Mouse (Mus musculus) small intestine, adult 2 months (tissue): ENCODE data around the gene Ass1.

ENCODE experiments used
- CTCF ChIP-seq: fragments of 200-500 bp; IDR thresholded peaks from 2 replicates; pipeline ENCODE4 v1.5.1; 2012; ENCODE audit warnings: low read depth, mild to moderate bottlenecking, control low read depth, inconsistent platforms, low read length, moderate library complexity, mixed read lengths; ENCODE audit not compliant: insufficient replicate concordance, insufficient read length; ENCODE audit errors: extremely low read depth
- POLR2A ChIP-seq: fragments of 200-500 bp; IDR thresholded peaks from 2 replicates; pipeline ENCODE4 v1.6.1; 2012; ENCODE audit warnings: low read depth, mild to moderate bottlenecking, control low read depth, inconsistent platforms, low read length, moderate library complexity

DNA sequence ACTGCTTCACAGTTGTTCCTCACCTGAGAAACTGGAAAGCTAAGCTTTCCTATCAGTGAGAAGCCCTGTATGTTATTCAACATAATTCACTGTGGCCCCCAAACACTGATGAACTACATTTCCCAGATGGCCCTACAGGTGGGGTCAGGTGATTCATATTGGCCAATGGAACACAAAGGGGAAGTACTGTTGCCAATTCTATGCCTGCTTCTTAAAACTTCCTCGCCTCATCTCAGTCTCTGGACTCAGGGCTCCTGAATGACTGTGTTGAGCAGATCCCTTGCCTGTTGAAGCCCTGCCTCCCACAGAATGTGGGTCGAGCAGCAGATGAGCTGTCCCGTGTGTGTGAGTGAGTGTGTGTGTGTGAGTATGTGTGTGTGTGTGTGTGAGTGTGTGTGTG, 80.5 kb downstream of the Ass1 start:
- TF ChIP-seq CTCF = no peak
- TF ChIP-seq POLR2A = no peak
